Mouse (Mus musculus): ENCODE data around the gene Klf5.

Klf5 gene

DNA sequence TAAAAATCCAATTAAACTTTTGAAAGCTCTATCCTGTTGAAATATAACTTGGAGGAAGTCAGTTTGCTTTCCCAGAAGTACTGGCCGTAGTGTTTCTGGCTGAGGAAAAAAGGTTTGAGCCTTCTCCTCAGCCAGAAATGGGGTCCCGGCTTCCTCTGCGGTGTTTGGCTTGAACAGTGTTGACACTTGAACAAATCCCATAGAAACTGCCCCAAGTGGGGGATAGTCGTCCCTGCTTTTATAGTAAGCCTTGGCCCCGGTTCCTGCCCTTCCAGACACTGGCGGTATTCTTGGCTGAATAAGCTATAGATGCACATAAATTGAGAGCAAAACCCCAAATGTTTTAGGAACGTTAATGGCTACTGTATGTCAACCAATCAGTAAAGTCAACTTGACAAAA, 11.9 kb downstream of the Klf5 start:
- DNase-seq (ENCODE audit: low read depth): no peak

DNA sequence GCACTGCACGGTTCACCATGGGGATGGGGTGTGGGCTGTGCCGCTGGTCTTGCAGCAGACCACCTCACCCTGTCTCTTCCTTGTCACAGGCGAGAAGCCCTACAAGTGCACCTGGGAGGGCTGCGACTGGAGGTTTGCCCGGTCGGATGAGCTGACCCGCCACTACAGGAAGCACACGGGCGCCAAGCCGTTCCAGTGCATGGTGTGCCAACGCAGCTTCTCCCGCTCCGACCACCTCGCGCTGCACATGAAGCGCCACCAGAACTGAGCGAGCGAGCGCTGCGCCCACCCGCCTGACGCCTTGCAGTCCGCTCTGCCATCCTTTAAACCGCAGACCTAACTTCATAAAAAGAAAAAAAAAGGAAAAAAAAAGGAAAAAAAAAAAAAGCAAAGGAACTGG, 14.6 kb downstream of the Klf5 start:
- no peak for DNase-seq (ENCODE audit: low read depth)

DNA sequence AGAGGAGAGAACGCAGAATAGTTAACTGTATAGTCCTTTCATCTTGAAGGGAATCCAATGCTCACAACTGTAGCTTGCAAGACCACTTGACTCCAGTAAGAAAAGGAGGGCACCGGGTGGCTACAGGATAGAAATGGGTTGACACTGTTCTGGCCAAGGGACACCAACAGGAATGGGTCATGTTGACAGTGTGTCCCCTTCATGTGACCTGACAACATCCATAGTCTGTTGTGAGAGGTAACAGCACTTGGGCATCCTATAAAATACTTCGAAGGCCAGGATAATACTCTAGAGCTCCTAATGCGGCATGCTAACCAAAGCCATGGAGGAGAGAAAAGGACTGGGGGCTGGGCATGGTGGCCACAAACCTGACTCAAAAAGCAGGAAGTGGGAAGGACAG, 17.8 kb downstream of the Klf5 start:
- no peak for DNase-seq (ENCODE audit: low read depth)

GRCm38 (mm10) chr14:99320736-99321135, 22.2 kb downstream of the Klf5 start:
- DNase-seq (ENCODE audit: low read depth): no peak

DNA sequence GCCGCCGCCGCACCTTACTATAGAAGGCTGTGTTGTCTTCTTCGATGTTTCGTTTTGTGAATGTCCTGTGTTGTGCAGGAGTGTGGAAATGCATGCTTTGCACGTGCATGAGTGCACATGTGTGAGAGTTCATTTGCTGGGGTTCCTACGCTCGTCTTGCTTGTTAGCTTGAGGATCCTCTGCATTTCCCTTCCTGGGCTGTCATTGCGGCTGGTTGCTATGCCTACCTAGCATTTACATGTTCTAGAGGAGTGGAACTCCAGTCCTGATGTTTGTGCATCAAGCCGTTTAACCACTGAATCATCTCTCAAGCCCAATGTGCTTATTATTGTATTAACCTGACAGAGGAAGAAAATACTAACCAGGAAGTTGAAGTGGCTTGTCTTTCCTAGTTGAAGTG, 24.9 kb downstream of the Klf5 start:
- DNase-seq (ENCODE audit: low read depth): no peak

- no peak for DNase-seq (ENCODE audit: low read depth)
These were observed 26.0 kb downstream of the Klf5 start for GRCm38 (mm10) chr14:99324523-99324922.

- no peak for DNase-seq (ENCODE audit: low read depth)
These were observed 27.3 kb downstream of the Klf5 start for GRCm38 (mm10) chr14:99325597-99326472.

- DNase-seq (ENCODE audit: low read depth): no peak
These were observed 38.1 kb downstream of the Klf5 start for GRCm38 (mm10) chr14:99336598-99336997.

GRCm38 (mm10) chr14:99339021-99339420, 40.5 kb downstream of the Klf5 start:
- no peak for DNase-seq (ENCODE audit: low read depth)

GRCm38 (mm10) chr14:99339681-99340522, 41.4 kb downstream of the Klf5 start:
- DNase-seq (ENCODE audit: low read depth): no peak

GRCm38 (mm10) chr14:99340703-99341102, 42.2 kb downstream of the Klf5 start:
- DNase-seq (ENCODE audit: low read depth): no peak

DNA sequence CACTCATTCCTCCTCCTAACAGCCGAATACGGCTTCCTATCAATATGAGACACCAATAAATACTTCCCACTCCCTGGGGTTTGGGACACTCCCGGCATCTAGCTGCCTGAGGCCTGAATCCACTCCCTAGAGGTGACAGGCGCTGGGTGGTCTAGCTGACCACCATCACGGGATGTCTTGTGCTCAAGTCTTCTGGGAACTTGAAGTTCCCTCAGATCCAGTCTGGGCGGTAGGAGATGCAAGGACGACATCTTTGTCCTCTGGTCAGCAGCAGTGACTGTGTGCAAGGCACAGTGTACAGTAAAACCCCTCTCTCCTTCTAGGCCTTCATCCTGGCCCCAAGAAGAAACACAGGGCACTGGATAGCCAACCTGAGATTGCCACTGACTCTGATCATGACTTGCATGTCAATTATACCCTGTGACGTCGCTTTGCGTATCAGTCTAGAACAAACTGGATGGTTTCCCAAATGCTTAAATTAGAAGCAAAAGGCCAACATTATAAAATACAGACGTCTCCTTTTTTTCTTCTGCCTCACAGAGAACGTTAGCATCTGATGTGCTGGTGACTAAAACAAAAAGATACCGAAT, 49.8 kb downstream of the Klf5 start:
- DNase-seq (ENCODE audit: low read depth): no peak

GRCm38 (mm10) chr14:99349606-99350005, 51.1 kb downstream of the Klf5 start:
- no peak for DNase-seq (ENCODE audit: low read depth)

- DNase-seq (ENCODE audit: low read depth): no peak
These were observed 54.5 kb downstream of the Klf5 start for GRCm38 (mm10) chr14:99352989-99353388.

DNA sequence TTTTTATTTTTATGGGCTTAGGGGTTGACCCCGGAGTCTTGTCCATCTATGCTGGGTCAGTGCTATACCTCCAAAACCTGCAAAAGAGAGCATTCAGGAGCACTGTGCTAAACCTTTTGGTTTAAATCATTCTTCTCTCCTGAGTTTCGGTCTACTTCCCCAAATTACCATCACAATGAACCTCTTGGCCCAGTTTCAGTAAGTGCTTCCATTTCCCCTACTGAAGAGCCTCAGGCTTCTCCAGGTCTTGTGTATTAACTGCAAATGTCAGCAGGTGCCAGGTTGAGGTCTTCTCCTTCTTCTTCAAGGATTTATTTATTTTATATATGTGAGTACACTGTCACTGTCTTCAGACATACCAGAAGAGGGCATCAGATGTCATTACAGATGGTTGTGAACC, 55.6 kb downstream of the Klf5 start:
- no peak for DNase-seq (ENCODE audit: low read depth)

DNA sequence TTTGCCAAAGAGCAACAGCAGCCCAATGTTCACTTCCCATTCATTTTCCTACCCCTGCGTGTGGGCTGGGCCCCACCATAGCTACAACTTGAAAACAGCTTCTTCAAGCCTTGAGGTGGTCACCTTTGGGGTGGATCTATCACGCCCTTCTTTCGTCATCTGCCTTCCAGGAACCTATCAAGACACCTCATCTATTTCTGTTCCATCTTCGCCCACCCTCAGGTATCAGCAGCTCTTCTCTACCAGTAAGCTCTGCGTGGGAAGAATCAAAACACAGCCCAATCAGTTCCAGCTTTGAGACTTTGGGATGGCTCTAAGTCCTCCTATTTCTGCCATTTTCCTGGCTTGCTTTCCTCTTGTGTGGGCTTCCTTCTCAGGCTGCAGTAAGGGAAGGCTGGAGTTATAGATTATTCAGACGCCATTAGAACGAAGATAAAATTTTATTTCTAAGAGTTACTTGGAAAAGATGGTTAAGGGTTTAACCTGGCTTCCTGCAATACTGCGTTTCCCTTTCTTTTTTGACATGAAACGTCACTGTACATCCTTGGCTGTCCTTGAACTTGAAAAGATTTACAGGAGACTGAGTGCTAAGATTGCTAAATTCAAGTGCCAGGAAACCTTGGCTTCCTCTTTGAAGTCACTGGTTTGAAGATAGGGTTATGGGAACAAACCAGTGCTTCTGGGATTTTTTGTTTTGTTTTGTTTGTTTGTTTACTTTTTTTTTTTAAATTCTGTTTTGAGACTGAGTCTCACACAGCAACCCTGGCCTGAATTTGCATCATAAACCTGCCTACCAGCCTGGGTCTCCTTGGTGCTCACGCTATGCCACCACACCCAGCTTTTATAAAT, 56.5 kb downstream of the Klf5 start:
- no peak for DNase-seq (ENCODE audit: low read depth)

- DNase-seq (ENCODE audit: low read depth): no peak
These were observed 57.0 kb downstream of the Klf5 start for GRCm38 (mm10) chr14:99355610-99355870.

DNA sequence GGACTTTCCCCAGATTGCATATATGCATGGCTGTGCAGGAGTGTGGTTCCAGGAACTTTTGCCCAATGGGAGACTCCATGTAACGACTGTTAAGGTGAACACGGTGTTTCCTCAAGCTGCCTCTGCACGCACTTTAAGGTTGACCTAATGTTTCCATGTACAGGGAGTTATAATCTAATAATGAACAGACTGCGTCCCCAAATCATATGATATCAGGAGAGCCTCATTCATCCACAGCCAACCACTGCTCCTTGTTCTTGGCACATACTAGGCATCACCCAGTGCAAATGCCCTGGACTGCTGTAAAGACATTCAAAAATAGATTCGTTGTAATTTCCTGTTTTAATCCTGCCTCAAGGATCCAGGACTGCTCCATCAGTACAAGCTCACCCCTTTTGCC, 64.5 kb downstream of the Klf5 start:
- DNase-seq (ENCODE audit: low read depth): no peak

DNA sequence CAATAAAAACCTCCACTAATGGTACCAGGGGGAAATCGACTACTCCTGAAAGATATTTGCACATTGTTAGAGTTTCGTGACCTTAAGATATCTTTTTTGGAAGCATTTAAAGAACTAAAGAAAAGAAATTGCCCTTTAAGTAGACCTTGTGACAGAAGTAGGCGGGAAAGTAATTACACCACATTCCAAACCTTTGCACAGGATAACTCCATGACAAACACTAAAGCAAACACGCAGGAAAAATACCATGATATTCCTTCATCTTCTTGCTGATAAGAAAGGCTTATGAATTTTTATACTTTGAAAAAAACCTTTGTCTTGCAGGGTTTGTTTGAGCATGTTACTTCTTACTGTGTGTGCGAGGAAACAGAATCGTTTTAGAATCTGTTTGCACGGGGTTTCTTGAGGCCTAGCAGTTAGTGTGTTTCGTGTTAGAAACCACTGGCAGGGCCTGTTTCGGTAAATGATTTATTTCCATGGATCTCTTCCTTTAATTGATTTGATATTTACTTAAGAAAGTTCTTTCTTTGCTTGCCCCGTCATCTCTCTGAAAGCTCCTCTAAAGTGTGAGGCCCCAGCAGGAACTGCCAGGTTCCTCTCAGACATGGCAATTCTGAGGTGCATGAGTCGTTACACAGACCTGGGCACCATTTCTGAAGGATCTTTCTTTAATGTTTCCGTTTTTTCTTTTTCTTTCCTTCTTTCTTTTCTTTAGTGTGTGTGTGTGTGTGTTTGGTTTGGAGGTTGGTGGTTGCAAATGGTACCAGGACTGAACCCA, 65.7 kb downstream of the Klf5 start:
- DNase-seq (ENCODE audit: low read depth): no peak
